ENCODE assay signal across 9 mouse cellular contexts in genomic region chr10:7727011-7727410, GRCm38 (mm10). TPM values are rescaled to one million over a fixed set of nuclear protein-coding genes. Genes with fewer than 3 reads are reported as not detected.
DNase-seq lines count a peak whose midpoint lies in the region; ATAC-seq lines count a peak whose summit lies in the region.
"Had no signal": no experiment of that assay in that cellular context is flagged by ENCODE, and none has a peak within 500 bp of the region (broad histone marks: within the 10 kb centered on the region; RNA-seq: fewer than 3 reads in every experiment).

No protein-coding gene starts in this region.

- peaks cover 12% of the 10 kb centered on the region for H3K4me1 ChIP-seq in heart, embryonic 15.5 days (replicated peaks)
- H3K4me1 ChIP-seq in hindbrain, embryonic 16.5 days (ENCODE audit: control insufficient read depth, insufficient read depth, low read depth, low read length) = peaks cover 9% of the 10 kb centered on the region
- peaks cover 31% of the 10 kb centered on the region for H3K4me1 ChIP-seq in midbrain, embryonic 15.5 days

- DNase-seq in heart, postnatal 36 days = no peak
- peak; percentile 66 for DNase-seq in adipocyte (ENCODE audit: low spot score)
- DNase-seq in layer of hippocampus, adult 9-10 months (ENCODE audit: low spot score) = no peak
- no peak for DNase-seq in spleen, postnatal 36 days (ENCODE audit: low spot score in 2 of 2)
- DNase-seq in spleen, postnatal 14 days (ENCODE audit: low spot score in 2 of 2) = no peak
- DNase-seq: gastrocnemius, postnatal 36 days had no signal

- 22% methylated on average over 3 of the region's 3 CpGs for WGBS in heart, embryonic 15.5 days
- 27% methylated on average over 3 of the region's 3 CpGs for WGBS in hindbrain, embryonic 16.5 days
- 27% methylated on average over 3 of the region's 3 CpGs for WGBS in midbrain, embryonic 15.5 days

- peak overlapping the region; percentile 87 for H3K4me3 ChIP-seq in heart, embryonic 15.5 days
- peak overlapping the region; percentile 88 for H3K4me3 ChIP-seq in hindbrain, embryonic 16.5 days (ENCODE audit: low read length)
- peak overlapping the region; percentile 94; the same call in 1 of the 2 replicates for H3K4me3 ChIP-seq in midbrain, embryonic 15.5 days

- H3K4me2 ChIP-seq in heart, embryonic 15.5 days = peak overlapping the region; percentile 84
- H3K4me2 ChIP-seq in hindbrain, embryonic 16.5 days (ENCODE audit: low read length) = peak overlapping the region; percentile 93
- H3K4me2 ChIP-seq in midbrain, embryonic 15.5 days = peak overlapping the region; percentile 60

- H3K36me3 ChIP-seq in heart, embryonic 15.5 days = no peaks in the 10 kb centered on the region
- no peaks in the 10 kb centered on the region for H3K36me3 ChIP-seq in hindbrain, embryonic 16.5 days (ENCODE audit: control insufficient read depth, insufficient read depth, low read length)
- no peaks in the 10 kb centered on the region for H3K36me3 ChIP-seq in midbrain, embryonic 15.5 days (replicated peaks)

- no peak for ATAC-seq in heart, embryonic 15.5 days (replicated peaks; ENCODE audit: insufficient number of reproducible peaks, insufficient read depth, low FRiP score, low read depth)
- no peak for ATAC-seq in hindbrain, embryonic 16.5 days
- no peak for ATAC-seq in midbrain, embryonic 15.5 days (replicated peaks)

- intact Hi-C loops in heart, postnatal 36 days (cut with DNase I) = loop anchor here (2.0 kb wide), 2 partner anchors 46 to 54 kb away; partner anchors contain the start of genes Lats1 and Pcmt1

- no peaks in the 10 kb centered on the region for H3K9me3 ChIP-seq in heart, embryonic 15.5 days (replicated peaks)
- H3K9me3 ChIP-seq in hindbrain, embryonic 16.5 days (ENCODE audit: control insufficient read depth, low read length) = no peaks in the 10 kb centered on the region
- no peaks in the 10 kb centered on the region for H3K9me3 ChIP-seq in midbrain, embryonic 15.5 days

- H3K27me3 ChIP-seq in heart, embryonic 15.5 days = no peaks in the 10 kb centered on the region
- no peaks in the 10 kb centered on the region for H3K27me3 ChIP-seq in hindbrain, embryonic 16.5 days (replicated peaks; ENCODE audit: control insufficient read depth, insufficient read depth, low read length)
- no peaks in the 10 kb centered on the region for H3K27me3 ChIP-seq in midbrain, embryonic 15.5 days (replicated peaks)

- H3K9ac ChIP-seq in heart, embryonic 15.5 days = 0 out of 2 replicates have a peak overlapping the region, but pooled peaks have one; percentile 40
- H3K9ac ChIP-seq in hindbrain, embryonic 16.5 days (ENCODE audit: low read depth, low read length) = no peak overlapping the region
- H3K9ac ChIP-seq in midbrain, embryonic 15.5 days = no peak overlapping the region

- no peak overlapping the region for H3K27ac ChIP-seq in heart, embryonic 15.5 days
- H3K27ac ChIP-seq in hindbrain, embryonic 16.5 days (ENCODE audit: low read depth, low read length) = no peak overlapping the region
- no peak overlapping the region for H3K27ac ChIP-seq in midbrain, embryonic 15.5 days

RNA-seq across cellular contexts. Expression of gene Katna1, which starts 1.2 kb away (rescaled TPM):
- 30.3 and 32.8 TPM in 2 replicates for polyA plus RNA-seq in heart, embryonic 15.5 days (2015; fragmentation: Nextera tagmentation; extraction: Ambion mirVana)
- 10 to 100 TPM; 11.7 to 14.2 TPM for total RNA-seq in heart, postnatal 36 days (2021)
- 26.2 and 26.6 TPM in 2 replicates for polyA plus RNA-seq in hindbrain, embryonic 16.5 days (2015; fragmentation: Nextera tagmentation; extraction: Ambion mirVana)
- polyA plus RNA-seq in midbrain, embryonic 15.5 days (2015; fragmentation: Nextera tagmentation; extraction: Ambion mirVana) = 29.7 TPM in 2 replicates

RNA-seq across cellular contexts. Expression of gene Lats1, which starts 46.0 kb away (rescaled TPM):
- polyA plus RNA-seq in heart, embryonic 15.5 days (2015; fragmentation: Nextera tagmentation; extraction: Ambion mirVana) = 2.9 and 4.2 TPM in 2 replicates
- 10 to 100 TPM; 11.6 to 13.0 TPM for total RNA-seq in heart, postnatal 36 days (2021)
- polyA plus RNA-seq in hindbrain, embryonic 16.5 days (2015; fragmentation: Nextera tagmentation; extraction: Ambion mirVana) = 7.6 and 9.2 TPM in 2 replicates
- 10.2 and 10.4 TPM in 2 replicates for polyA plus RNA-seq in midbrain, embryonic 15.5 days (2015; fragmentation: Nextera tagmentation; extraction: Ambion mirVana)

RNA-seq across cellular contexts. Expression of gene Pcmt1, which starts 46.1 kb away (rescaled TPM):
- polyA plus RNA-seq in heart, embryonic 15.5 days (2015; fragmentation: Nextera tagmentation; extraction: Ambion mirVana) = 122 and 124 TPM in 2 replicates
- 10 to 100 TPM; 92.8 to 95.6 TPM for total RNA-seq in heart, postnatal 36 days (2021)
- 189 and 209 TPM in 2 replicates for polyA plus RNA-seq in hindbrain, embryonic 16.5 days (2015; fragmentation: Nextera tagmentation; extraction: Ambion mirVana)
- 155 and 156 TPM in 2 replicates for polyA plus RNA-seq in midbrain, embryonic 15.5 days (2015; fragmentation: Nextera tagmentation; extraction: Ambion mirVana)

RNA-seq across cellular contexts. Expression of gene Nup43, which starts 59.7 kb away (rescaled TPM):
- 26.8 and 31.3 TPM in 2 replicates for polyA plus RNA-seq in heart, embryonic 15.5 days (2015; fragmentation: Nextera tagmentation; extraction: Ambion mirVana)
- total RNA-seq in heart, postnatal 36 days (2021) = 1 to 10 TPM; 5.3 to 5.5 TPM
- 30.3 and 30.5 TPM in 2 replicates for polyA plus RNA-seq in hindbrain, embryonic 16.5 days (2015; fragmentation: Nextera tagmentation; extraction: Ambion mirVana)
- polyA plus RNA-seq in midbrain, embryonic 15.5 days (2015; fragmentation: Nextera tagmentation; extraction: Ambion mirVana) = 32.9 and 35.0 TPM in 2 replicates
